Mouse (Mus musculus): Measurements from ENCODE around the gene 4930562C15Rik.

GRCm38 (mm10) chr16:4827639-4828038, 7.6 kb upstream of the 4930562C15Rik start:
- no peak for TF ChIP-seq POLR2A (IDR thresholded peaks at IDR 0.05; ENCODE audit: extremely low read depth, insufficient read depth, low read length)
- no peak for TF ChIP-seq CTCF (IDR thresholded peaks at IDR 0.05; ENCODE audit: extremely low read depth, insufficient read depth, low read length)
